Mouse (Mus musculus) bone marrow macrophage, adult 2 months (primary cell): ENCODE data around the gene Ssbp3.

Source experiments
- CTCF ChIP-seq: IDR thresholded peaks from 2 replicates; pipeline ENCODE4 v1.5.1; 2012; ENCODE audit warnings: low read depth, mild to moderate bottlenecking, low read length, moderate library complexity
- POLR2A ChIP-seq: IDR thresholded peaks from 2 replicates; pipeline ENCODE4 v1.6.1; 2012; ENCODE audit warnings: mild to moderate bottlenecking, low read depth, low read length, borderline replicate concordance

- TF ChIP-seq POLR2A: no peak
- no peak for TF ChIP-seq CTCF
Measured at GRCm38 (mm10) chr4:106922919-106923318, 12.4 kb downstream of the Ssbp3 start.
